Mouse (Mus musculus) heart, embryonic 13.5 days (tissue): ENCODE results near the gene Dock11. TPM values are rescaled to one million over a fixed set of nuclear protein-coding genes. Genes with fewer than 3 reads are reported as not detected.

Experiments used
- ATAC-seq: fragments of 200-750 bp; cut with Nextera tagmentation; 2 replicates; pipeline ENCODE4 v1.8.0; 2017; ENCODE audit warnings: moderate TSS enrichment; ENCODE audit not compliant: insufficient number of reproducible peaks, low FRiP score, low TSS enrichment; ENCODE audit errors: extremely low read depth
- H3K27ac ChIP-seq: fragments of 300-500 bp; sonication (generic); replicated peaks from 2 replicates; pipeline ENCODE4 v1.5.1; 2015; ENCODE audit warnings: moderate library complexity, mild to moderate bottlenecking, inconsistent platforms
- H3K27me3 ChIP-seq: fragments of 300-500 bp; sonication (generic); replicated peaks from 2 replicates; pipeline ENCODE4 v1.6.1; 2015; ENCODE audit warnings: mild to moderate bottlenecking, inconsistent platforms
- H3K36me3 ChIP-seq: fragments of 300-500 bp; sonication (generic); 2 replicates; pipeline ENCODE4 v1.6.1; 2015; ENCODE audit warnings: mild to moderate bottlenecking, inconsistent platforms
- H3K4me1 ChIP-seq: fragments of 300-500 bp; sonication (generic); 2 replicates; pipeline ENCODE4 v1.6.1; 2015; ENCODE audit warnings: inconsistent platforms
- H3K4me2 ChIP-seq: fragments of 300-500 bp; sonication (generic); 2 replicates; pipeline ENCODE4 v1.6.1; 2015; ENCODE audit warnings: inconsistent platforms, mild to moderate bottlenecking, moderate library complexity
- H3K4me3 ChIP-seq: fragments of 300-500 bp; sonication (generic); 2 replicates; pipeline ENCODE4 v1.5.1; 2015; ENCODE audit warnings: moderate library complexity, mild to moderate bottlenecking, inconsistent platforms
- H3K9ac ChIP-seq: fragments of 300-500 bp; sonication (generic); 2 replicates; pipeline ENCODE4 v1.6.1; 2015; ENCODE audit warnings: inconsistent platforms, mild to moderate bottlenecking, moderate library complexity
- H3K9me3 ChIP-seq: fragments of 300-500 bp; sonication (generic); 2 replicates; pipeline ENCODE4 v1.6.1; 2016; ENCODE audit warnings: inconsistent platforms
- WGBS: fragments of 180-500 bp; shearing (Covaris S2); methylation state at CpG from one replicate; pipeline ENCODE4 v1.1.7; 2015; ENCODE audit warnings: mixed read lengths; 5-methylcytosine and 5-hydroxymethylcytosine counted together
- polyA plus RNA-seq: library from polyadenylated mRNA; unstranded; fragments of >200 nt; fragmentation: Nextera tagmentation; extraction: Ambion mirVana; gene quantifications from 2 replicates; pipeline ENCODE4 v1.2.1, GENCODE M21; 2015

Gene Dock11
- 6.0 and 7.2 TPM in 2 replicates for polyA plus RNA-seq

DNA sequence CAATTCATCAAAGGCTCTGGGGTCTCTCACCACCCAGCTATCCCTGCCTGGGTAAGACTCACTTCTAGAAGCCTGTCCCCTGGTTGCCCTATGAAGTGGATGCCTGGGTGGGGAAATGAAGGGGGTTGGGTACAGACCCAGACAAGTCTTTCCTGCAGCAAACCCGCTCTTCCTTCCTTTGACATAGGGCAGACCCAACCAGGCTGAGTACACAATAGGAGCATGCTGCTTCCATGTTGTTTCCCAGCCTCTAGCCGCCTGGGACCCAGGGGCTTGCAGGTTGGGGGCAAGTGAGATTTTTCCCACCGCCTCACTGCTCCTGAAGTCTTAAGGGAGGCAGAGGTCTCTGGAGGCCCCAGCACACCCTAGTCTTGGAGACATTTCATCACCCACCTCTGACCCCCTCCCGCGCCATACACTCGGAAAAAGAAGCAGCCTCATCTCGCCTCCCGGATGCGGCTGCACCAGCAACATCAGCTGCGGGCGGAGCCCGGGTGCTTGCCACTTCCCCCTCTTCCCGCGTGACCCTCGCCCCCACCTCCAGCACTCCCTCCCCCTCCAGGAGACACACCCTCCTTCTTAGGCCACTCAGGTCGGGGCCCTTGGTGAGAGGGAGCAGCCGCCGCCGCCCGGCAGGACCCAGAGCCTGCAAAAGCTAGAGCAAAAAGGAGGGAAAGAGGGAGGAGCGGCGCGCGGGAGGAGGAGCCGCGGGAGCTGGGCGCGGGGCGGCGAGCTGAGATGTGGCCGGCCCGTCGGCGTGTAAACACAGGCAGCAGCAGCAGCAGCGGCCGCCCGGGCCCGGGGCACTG, at the start of gene Dock11:
Gene Dock11, plus strand, starts transcription at position 746 of the 809 bp plus-strand sequence.
- H3K36me3 ChIP-seq: no peaks in the 10 kb centered on the region
- no peaks in the 10 kb centered on the region for H3K27me3 ChIP-seq
- H3K4me2 ChIP-seq: peak within 1 kb of the TSS; percentile 76
- H3K9ac ChIP-seq: peak within 1 kb of the TSS; percentile 81
- H3K27ac ChIP-seq: peak within 1 kb of the TSS; percentile 32; the same call in 1 of the 2 replicates
- no peaks in the 10 kb centered on the region for H3K4me1 ChIP-seq
- peak; percentile 61; the same call in 1 of the 2 replicates for ATAC-seq
- no peaks in the 10 kb centered on the region for H3K9me3 ChIP-seq
- H3K4me3 ChIP-seq: peak within 1 kb of the TSS; percentile 66
- WGBS: 10% methylated on average over 37 of the region's 38 CpGs

DNA sequence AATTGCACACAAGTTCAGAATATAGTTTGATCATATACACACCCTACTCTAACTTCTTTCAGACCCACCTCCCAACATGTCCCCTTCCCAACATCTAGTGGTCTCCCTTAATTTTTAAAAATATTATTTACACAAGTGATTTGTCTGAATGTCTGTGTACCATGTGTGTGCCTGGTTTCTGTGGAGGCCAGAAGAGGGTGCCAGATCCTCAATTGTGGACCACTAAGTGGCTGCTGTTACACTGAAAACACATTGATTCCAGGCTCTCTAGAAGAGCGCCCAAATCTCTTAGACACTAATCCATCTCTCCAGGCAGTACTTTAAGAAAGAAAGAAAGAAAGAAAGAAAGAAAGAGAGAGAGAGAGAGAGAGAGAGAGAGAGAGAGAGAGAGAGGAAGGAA, 8.9 kb upstream of the Dock11 start:
- no peaks in the 10 kb centered on the region for H3K4me1 ChIP-seq
- no peak overlapping the region for H3K9ac ChIP-seq
- WGBS: 50% methylated on average over 1 of the region's 1 CpGs
- no peak overlapping the region for H3K27ac ChIP-seq
- H3K4me2 ChIP-seq: no peak overlapping the region
- no peaks in the 10 kb centered on the region for H3K9me3 ChIP-seq
- ATAC-seq: no peak
- no peaks in the 10 kb centered on the region for H3K27me3 ChIP-seq
- no peak overlapping the region for H3K4me3 ChIP-seq
- no peaks in the 10 kb centered on the region for H3K36me3 ChIP-seq

DNA sequence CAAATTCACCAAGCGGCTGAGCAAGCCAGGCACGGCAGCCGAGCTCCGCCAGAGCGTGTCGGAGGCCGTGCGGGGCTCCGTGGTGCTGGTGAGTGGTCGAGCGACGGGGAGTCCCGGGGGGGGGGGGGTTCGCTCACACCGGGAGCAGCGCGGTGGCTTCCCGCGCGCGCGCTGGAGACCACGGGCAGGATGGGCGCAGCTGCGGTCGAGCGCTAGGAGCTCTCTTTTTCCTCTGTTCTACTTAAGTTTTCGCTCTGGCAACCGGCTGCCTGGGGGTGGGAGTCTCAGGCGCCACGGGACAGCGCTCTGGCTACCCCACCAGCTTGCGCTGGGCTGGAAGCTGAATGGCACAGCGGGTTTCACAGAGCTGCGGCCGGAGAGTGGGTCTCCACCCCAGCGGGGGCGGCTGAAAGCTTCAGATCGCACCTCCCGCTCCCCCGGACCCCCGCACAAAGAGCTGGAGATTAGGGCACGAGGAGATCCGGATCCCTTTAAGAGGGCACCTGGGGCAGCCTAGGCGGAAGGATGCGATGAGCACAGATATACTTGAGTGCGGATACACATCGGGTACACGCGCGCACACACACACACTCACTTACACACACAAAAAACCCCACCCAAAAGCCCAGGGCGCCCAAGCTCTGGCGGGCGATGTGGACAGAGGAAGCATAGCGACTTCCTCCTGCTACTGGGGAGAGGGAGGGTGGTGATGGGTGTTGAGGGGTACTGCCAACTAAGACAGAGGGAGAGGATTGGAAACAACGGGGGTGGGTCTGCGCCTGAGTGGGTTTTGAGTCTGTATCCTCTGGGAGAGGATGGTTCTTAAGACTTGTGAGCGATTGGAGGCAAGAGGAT, 540 bp downstream of the Dock11 start:
- no peak for ATAC-seq
- Histone ChIP-seq H3K27ac (peak overlapping the region; percentile 32; the same call in 1 of the 2 replicates), H3K4me2 (peak overlapping the region; percentile 76), H3K9ac (peak overlapping the region; percentile 81), H3K36me3 (no peaks in the 10 kb centered on the region), H3K4me1 (no peaks in the 10 kb centered on the region), H3K9me3 (no peaks in the 10 kb centered on the region), H3K27me3 (no peaks in the 10 kb centered on the region), H3K4me3 (peak overlapping the region; percentile 66)
- WGBS: 7% methylated on average over 44 of the region's 58 CpGs

DNA sequence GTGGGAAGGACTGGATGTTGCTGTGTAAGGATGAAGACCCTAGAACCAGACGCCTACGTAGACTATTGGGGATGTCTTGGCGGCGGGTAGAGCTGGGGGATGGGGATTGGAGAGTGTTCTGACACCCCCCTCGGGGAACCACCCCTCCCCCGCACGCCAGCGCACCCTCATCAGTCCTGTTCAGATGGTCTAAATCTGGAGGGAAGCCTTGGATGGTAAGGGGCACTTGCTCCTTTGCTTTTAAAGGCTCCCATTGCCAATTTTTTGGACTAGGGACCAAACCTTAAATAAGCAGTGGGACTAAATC, 1.1 kb downstream of the Dock11 start:
- Histone ChIP-seq H3K36me3 (no peaks in the 10 kb centered on the region), H3K4me2 (peak overlapping the region; percentile 76), H3K4me3 (peak overlapping the region; percentile 66), H3K27ac (no peak overlapping the region), H3K27me3 (no peaks in the 10 kb centered on the region), H3K4me1 (no peaks in the 10 kb centered on the region), H3K9me3 (no peaks in the 10 kb centered on the region), H3K9ac (peak overlapping the region; percentile 81)
- ATAC-seq: no peak
- WGBS: 6% methylated on average over 8 of the region's 8 CpGs

DNA sequence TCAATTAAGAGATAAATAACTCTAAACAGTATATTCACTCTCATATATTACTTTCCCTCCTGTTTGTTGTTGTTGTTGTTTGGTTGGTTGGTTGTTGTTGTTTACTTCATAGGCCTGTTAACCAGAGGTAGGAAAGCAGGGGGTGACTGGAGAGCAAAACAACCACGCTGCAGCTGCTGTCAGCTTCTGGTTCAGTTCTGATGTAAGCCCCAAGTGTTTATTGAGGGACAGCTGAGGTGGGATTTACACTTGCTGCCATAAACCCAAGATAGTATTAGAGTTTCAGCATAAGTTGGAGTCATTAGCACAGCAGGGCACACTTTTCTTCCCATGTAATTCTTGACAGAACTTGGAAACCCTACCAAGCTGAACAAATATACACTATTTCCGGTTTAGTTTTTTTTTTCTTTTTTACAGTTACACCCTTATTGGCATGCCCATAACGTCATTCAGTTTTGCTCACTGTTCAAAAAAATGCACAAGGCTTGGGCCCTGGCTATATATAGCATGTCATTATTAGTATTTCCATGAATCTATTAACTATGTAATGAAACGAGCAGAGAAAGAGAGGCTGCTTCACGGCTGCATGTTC, 3.0 kb downstream of the Dock11 start:
- ATAC-seq: no peak
- WGBS: 58% methylated on average over 5 of the region's 5 CpGs
- Histone ChIP-seq H3K27ac (no peak overlapping the region), H3K4me3 (no peak overlapping the region), H3K36me3 (no peaks in the 10 kb centered on the region), H3K4me2 (no peak overlapping the region), H3K9me3 (no peaks in the 10 kb centered on the region), H3K27me3 (no peaks in the 10 kb centered on the region), H3K4me1 (no peaks in the 10 kb centered on the region), H3K9ac (no peak overlapping the region)

DNA sequence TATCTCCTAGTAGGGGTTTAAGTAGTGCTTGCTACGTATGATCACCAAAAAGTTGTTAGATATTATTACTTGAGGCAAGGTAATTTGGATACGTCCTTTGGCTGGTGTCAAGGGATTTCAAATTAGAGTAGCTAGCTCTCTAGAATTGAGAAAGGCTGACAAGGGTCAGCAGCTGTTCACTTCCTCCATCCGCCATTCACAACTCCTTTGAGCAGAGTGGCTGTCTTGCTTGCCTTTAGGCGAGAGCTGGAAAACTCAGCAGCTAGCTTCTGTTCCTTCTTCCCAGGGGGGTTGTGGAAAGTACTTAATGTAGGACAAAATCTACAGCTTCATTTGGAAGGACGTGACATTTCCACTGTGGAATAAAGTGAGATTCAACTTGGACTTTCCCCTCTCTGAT, 3.7 kb downstream of the Dock11 start:
- Histone ChIP-seq H3K9me3 (no peaks in the 10 kb centered on the region), H3K4me1 (no peaks in the 10 kb centered on the region), H3K4me2 (no peak overlapping the region), H3K36me3 (no peaks in the 10 kb centered on the region), H3K9ac (no peak overlapping the region), H3K27me3 (no peaks in the 10 kb centered on the region), H3K4me3 (no peak overlapping the region), H3K27ac (no peak overlapping the region)
- WGBS: 59% methylated on average over 5 of the region's 5 CpGs
- ATAC-seq: no peak

DNA sequence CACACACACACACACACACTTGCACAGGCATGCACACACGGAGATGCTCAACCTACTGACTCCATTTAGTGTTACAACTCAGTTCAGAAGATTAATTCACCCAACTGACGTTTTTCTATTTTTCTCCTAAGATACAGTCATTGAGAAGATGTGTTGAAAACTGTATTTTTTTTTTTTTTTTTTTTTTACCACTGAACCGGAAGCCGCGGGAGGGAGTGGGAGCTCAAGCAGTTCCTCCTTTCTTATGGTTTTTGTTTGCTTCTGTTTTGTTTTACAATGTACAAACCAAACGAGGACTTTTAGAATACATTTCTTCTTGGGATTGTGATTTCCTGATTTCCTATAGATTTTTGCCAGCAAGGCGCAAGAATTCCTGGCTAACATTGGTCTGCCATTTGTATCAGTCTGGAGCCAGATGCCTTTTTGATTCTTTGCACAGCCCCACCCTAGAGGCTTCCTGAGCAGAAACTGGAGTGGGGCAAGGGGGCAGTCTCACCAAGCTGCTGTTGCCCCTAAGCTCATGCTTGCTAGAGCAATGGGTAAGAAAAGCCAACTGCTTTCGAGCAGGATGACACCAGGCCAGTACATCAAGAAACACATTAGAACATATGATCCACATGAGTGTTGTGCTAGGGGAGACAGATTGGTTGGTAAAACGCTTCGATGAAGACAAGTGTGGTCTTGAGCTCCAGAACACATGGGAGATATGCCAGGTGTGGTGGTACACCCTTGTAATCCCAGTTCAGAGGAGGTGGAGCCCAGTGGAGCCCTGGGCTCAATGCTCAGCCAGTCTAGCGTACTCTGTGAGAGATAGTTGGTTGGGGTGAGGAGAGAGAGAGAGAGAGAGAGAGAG, 9.2 kb downstream of the Dock11 start:
- no peaks in the 10 kb centered on the region for H3K27me3 ChIP-seq

DNA sequence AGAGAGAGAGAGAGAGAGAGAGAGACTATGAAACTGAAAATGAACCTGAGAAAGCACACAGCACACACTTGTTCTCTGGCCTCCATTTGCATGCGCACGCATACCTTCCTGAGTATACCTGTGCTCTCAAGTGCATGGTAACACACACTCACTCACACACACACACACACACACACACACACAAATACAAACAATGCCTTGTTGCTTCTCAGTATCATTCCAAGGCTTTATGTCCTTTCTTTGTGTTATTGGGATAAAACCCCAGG, 9.8 kb downstream of the Dock11 start:
- WGBS: 95% methylated on average over 2 of the region's 2 CpGs
- Histone ChIP-seq H3K9me3 (no peaks in the 10 kb centered on the region), H3K4me1 (no peaks in the 10 kb centered on the region), H3K4me3 (no peak overlapping the region), H3K27me3 (no peaks in the 10 kb centered on the region), H3K36me3 (no peaks in the 10 kb centered on the region), H3K9ac (no peak overlapping the region), H3K4me2 (no peak overlapping the region), H3K27ac (no peak overlapping the region)
- no peak for ATAC-seq

More for the DNA sequence above, 9.2 kb downstream of the Dock11 start:
- no peak for ATAC-seq
- Histone ChIP-seq H3K27ac (no peak overlapping the region), H3K9ac (no peak overlapping the region), H3K4me1 (no peaks in the 10 kb centered on the region), H3K36me3 (no peaks in the 10 kb centered on the region), H3K4me3 (no peak overlapping the region), H3K4me2 (no peak overlapping the region), H3K9me3 (no peaks in the 10 kb centered on the region)
- 65% methylated on average over 11 of the region's 11 CpGs for WGBS

DNA sequence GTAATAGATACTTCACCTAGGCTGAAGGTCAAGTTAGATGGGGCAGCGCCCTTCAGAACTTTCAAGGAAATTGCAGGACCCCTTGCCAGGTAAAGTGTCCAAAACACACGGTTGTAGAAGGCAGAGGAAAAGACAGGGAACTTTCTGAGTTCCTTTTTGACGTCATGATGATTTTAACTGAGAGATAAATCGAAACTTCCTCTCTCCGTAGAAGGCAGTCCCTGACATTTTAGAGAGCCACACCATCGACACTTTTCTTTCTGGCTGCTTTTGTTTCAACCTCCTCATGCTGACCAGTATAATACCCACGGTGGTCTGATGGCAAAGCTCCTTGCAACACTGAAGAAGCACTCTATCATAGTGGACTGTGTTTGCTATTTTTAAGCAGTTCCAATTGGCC, 15.7 kb downstream of the Dock11 start:
- ATAC-seq: no peak
- no peak overlapping the region for H3K9ac ChIP-seq
- H3K4me1 ChIP-seq: no peaks in the 10 kb centered on the region
- H3K9me3 ChIP-seq: no peaks in the 10 kb centered on the region
- 43% methylated on average over 7 of the region's 7 CpGs for WGBS
- H3K4me3 ChIP-seq: no peak overlapping the region
- no peaks in the 10 kb centered on the region for H3K27me3 ChIP-seq
- peak overlapping the region; percentile 11; the same call in 1 of the 2 replicates for H3K4me2 ChIP-seq
- H3K36me3 ChIP-seq: no peaks in the 10 kb centered on the region
- H3K27ac ChIP-seq: no peak overlapping the region

DNA sequence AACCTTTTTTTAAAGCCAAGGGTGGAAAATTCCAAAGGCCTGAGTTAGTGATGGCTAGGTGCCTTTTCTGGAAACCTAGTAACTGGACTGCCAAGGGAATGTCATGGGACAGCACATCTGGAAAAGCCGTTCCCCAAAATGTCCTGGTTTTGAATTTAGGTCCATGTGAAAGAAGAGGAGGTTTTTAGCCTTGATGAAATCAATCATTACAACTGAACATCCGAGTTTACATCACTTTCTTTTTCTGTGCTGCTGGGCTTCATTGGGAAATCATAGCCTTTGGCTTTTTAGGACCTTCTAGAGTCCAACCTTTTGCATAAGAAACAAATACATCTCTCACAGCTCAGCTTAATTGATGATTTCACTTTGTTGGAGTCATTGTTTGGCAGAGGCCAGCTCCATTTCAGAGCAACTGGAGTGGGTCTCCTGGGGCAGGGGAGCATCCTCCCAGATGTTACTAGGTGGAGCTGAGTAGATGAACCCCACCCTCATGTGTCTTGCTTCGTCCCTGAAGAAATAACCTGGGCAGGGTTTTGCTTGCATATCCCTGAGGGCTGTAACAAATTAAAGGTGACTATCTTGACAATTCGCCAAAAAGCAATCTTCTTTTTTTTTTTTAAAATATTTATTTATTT, 18.2 kb downstream of the Dock11 start:
- no peak overlapping the region for H3K4me3 ChIP-seq
- WGBS: 70% methylated on average over 4 of the region's 4 CpGs
- no peaks in the 10 kb centered on the region for H3K4me1 ChIP-seq
- H3K27me3 ChIP-seq: no peaks in the 10 kb centered on the region
- no peaks in the 10 kb centered on the region for H3K9me3 ChIP-seq
- no peak for ATAC-seq
- no peak overlapping the region for H3K27ac ChIP-seq
- no peak overlapping the region for H3K4me2 ChIP-seq
- H3K36me3 ChIP-seq: no peaks in the 10 kb centered on the region
- H3K9ac ChIP-seq: no peak overlapping the region
